Mouse (Mus musculus) neural tube, embryonic 13.5 days (tissue): Measurements from ENCODE around the gene Kcnj8. TPM values are rescaled to one million over a fixed set of nuclear protein-coding genes. Genes with fewer than 3 reads are reported as not detected.

ENCODE experiments used
- ATAC-seq: fragments of 200-750 bp; cut with Nextera tagmentation; 2 replicates; pipeline ENCODE4 v1.8.0; 2017; ENCODE audit warnings: low read depth, mild to moderate bottlenecking, moderate TSS enrichment, moderate library complexity
- H3K27ac ChIP-seq: fragments of 300-500 bp; sonication (generic); replicated peaks from 2 replicates; pipeline ENCODE4 v1.5.1; 2015; ENCODE audit warnings: moderate library complexity, mild to moderate bottlenecking, inconsistent platforms
- H3K27me3 ChIP-seq: fragments of 300-500 bp; sonication (generic); 2 replicates; pipeline ENCODE4 v1.6.1; 2015; ENCODE audit warnings: mild to moderate bottlenecking, inconsistent platforms
- H3K36me3 ChIP-seq: fragments of 300-500 bp; sonication (generic); 2 replicates; pipeline ENCODE4 v1.6.1; 2015; ENCODE audit warnings: mild to moderate bottlenecking, inconsistent platforms
- H3K4me1 ChIP-seq: fragments of 300-500 bp; sonication (generic); replicated peaks from 2 replicates; pipeline ENCODE4 v1.6.1; 2015; ENCODE audit warnings: inconsistent platforms
- H3K4me2 ChIP-seq: fragments of 300-500 bp; sonication (generic); 2 replicates; pipeline ENCODE4 v1.6.1; 2015; ENCODE audit warnings: inconsistent platforms, mild to moderate bottlenecking, moderate library complexity
- H3K4me3 ChIP-seq: fragments of 300-500 bp; sonication (generic); 2 replicates; pipeline ENCODE4 v1.5.1; 2015; ENCODE audit warnings: mild to moderate bottlenecking, inconsistent platforms
- H3K9ac ChIP-seq: fragments of 300-500 bp; sonication (generic); 2 replicates; pipeline ENCODE4 v1.6.1; 2015; ENCODE audit warnings: moderate library complexity, mild to moderate bottlenecking, inconsistent platforms
- H3K9me3 ChIP-seq: fragments of 300-500 bp; sonication (generic); 2 replicates; pipeline ENCODE4 v1.6.1; 2016; ENCODE audit warnings: inconsistent platforms
- WGBS: fragments of 180-500 bp; shearing (Covaris S2); methylation state at CpG from one replicate; pipeline ENCODE4 v1.1.7; 2015; 5-methylcytosine and 5-hydroxymethylcytosine counted together
- polyA plus RNA-seq: library from polyadenylated mRNA; unstranded; fragments of >200 nt; fragmentation: Nextera tagmentation; extraction: Ambion mirVana; gene quantifications from 2 replicates; pipeline ENCODE4 v1.2.1, GENCODE M21; 2015

Gene Kcnj8
- polyA plus RNA-seq = 9.9 and 11.0 TPM in 2 replicates

GRCm38 (mm10) chr6:142571055-142571618, at the start of gene Kcnj8:
Gene Kcnj8, minus strand, starts transcription at chr6:142571614.
- peak; percentile 92 for ATAC-seq
- H3K36me3 ChIP-seq = no peaks in the 10 kb centered on the region
- peak within 1 kb of the TSS; percentile 87 for H3K4me2 ChIP-seq
- under 1% methylated on average over 33 of the region's 34 CpGs for WGBS
- peak within 1 kb of the TSS; percentile 65 for H3K9ac ChIP-seq
- no peak within 1 kb of the TSS for H3K27ac ChIP-seq
- peak within 1 kb of the TSS; percentile 46 for H3K4me3 ChIP-seq
- H3K27me3 ChIP-seq = peaks cover 65% of the 10 kb centered on the region
- H3K9me3 ChIP-seq = no peaks in the 10 kb centered on the region
- peaks cover 26% of the 10 kb centered on the region for H3K4me1 ChIP-seq

- ATAC-seq = no peak
- H3K9ac ChIP-seq = no peak overlapping the region
- H3K4me1 ChIP-seq = no peaks in the 10 kb centered on the region
- H3K27ac ChIP-seq = no peak overlapping the region
- no peaks in the 10 kb centered on the region for H3K27me3 ChIP-seq
- H3K36me3 ChIP-seq = no peaks in the 10 kb centered on the region
- no peak overlapping the region for H3K4me3 ChIP-seq
- no peaks in the 10 kb centered on the region for H3K9me3 ChIP-seq
- H3K4me2 ChIP-seq = no peak overlapping the region
- 46% methylated on average over 3 of the region's 3 CpGs for WGBS
Observed at GRCm38 (mm10) chr6:142616659-142617058, 45.2 kb upstream of the Kcnj8 start.

GRCm38 (mm10) chr6:142614324-142614723, 42.9 kb upstream of the Kcnj8 start:
- no peak for ATAC-seq
- H3K27me3 ChIP-seq = no peaks in the 10 kb centered on the region
- H3K4me1 ChIP-seq = no peaks in the 10 kb centered on the region
- H3K9me3 ChIP-seq = no peaks in the 10 kb centered on the region
- no peak overlapping the region for H3K27ac ChIP-seq
- H3K4me2 ChIP-seq = no peak overlapping the region
- no peak overlapping the region for H3K4me3 ChIP-seq
- H3K36me3 ChIP-seq = no peaks in the 10 kb centered on the region
- no peak overlapping the region for H3K9ac ChIP-seq
- 78% methylated on average over 10 of the region's 10 CpGs for WGBS

DNA sequence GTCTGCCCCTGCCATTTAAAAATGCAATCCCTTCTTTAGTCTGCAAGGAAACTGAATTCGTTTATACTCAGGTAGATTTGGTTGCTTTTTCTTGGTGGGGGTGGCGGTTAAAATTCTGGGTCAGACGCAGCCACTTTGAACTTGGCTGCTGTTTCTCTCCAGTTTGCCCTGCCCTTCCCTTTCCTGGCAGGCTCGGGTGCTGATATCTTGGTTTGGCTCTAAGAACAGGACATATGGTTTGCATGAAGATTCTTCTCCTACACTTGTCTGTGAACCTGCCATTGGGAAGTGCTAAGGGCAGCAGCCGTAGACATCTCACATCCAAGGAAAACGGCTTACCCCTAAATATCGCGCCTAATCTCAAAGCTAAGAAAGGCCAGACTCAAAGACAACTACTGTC, 41.0 kb upstream of the Kcnj8 start:
- 90% methylated on average over 8 of the region's 8 CpGs for WGBS
- no peak for ATAC-seq
- Histone ChIP-seq H3K4me3 (no peak overlapping the region), H3K27me3 (no peaks in the 10 kb centered on the region), H3K27ac (no peak overlapping the region), H3K9me3 (no peaks in the 10 kb centered on the region), H3K36me3 (no peaks in the 10 kb centered on the region), H3K4me2 (no peak overlapping the region), H3K4me1 (no peaks in the 10 kb centered on the region), H3K9ac (no peak overlapping the region)

DNA sequence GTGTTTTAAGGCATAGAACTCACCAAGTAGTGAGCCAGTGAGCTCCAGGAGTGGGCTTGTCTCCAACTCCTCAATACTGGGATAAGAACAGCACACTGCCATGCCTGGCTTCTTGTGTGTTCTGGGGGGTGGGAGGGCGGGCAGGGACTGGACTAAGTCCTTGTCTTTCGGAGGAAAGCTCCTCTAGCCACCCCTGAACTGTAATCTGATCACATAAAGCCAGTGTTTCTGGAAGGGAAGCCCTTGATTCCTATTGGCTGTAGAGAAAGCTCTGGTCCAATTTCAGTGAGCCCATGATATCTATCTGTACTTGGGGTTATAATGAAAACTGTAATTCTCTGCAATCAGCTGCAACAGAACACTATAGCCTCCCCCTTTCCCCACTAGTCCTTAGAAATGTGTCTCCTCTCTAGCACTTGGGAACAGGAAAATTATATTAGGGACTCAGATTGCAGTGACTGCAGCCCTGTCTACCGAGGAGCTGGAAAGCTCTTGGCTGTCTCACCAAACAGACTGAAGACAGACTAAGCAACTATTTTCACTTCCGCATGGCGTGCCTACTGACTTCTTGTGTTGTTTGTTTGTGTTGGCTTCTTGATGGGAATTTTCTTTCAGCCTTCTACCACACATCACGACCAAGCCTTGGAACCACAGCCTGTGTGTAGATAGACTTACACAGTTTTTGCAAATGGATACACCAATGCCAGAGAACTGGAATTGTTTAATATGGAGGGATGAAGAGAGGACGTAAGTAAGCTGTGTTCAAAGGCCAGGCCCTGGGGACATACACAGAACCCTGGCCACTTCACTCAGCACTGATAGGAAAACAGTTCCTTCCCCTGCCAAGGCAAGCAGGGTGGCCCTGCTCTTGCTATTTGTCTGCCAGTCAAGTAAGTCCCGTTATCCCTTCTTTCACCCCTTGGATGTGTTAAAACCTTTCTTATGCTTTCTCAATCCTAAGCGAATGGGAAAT, 38.3 kb upstream of the Kcnj8 start:
- no peak for ATAC-seq
- Histone ChIP-seq H3K4me3 (no peak overlapping the region), H3K4me2 (no peak overlapping the region), H3K36me3 (no peaks in the 10 kb centered on the region), H3K9me3 (no peaks in the 10 kb centered on the region), H3K4me1 (no peaks in the 10 kb centered on the region), H3K27me3 (no peaks in the 10 kb centered on the region), H3K9ac (no peak overlapping the region), H3K27ac (no peak overlapping the region)
- 78% methylated on average over 9 of the region's 9 CpGs for WGBS

- H3K27ac ChIP-seq = no peak overlapping the region
- WGBS = 49% methylated on average over 7 of the region's 7 CpGs
- H3K4me2 ChIP-seq = no peak overlapping the region
- ATAC-seq = no peak
- H3K36me3 ChIP-seq = no peaks in the 10 kb centered on the region
- H3K9ac ChIP-seq = no peak overlapping the region
- no peaks in the 10 kb centered on the region for H3K27me3 ChIP-seq
- no peaks in the 10 kb centered on the region for H3K9me3 ChIP-seq
- no peak overlapping the region for H3K4me3 ChIP-seq
- no peaks in the 10 kb centered on the region for H3K4me1 ChIP-seq
Observed at GRCm38 (mm10) chr6:142607080-142607479, 35.7 kb upstream of the Kcnj8 start.

- Histone ChIP-seq H3K27me3 (no peaks in the 10 kb centered on the region), H3K4me1 (no peaks in the 10 kb centered on the region), H3K27ac (no peak overlapping the region), H3K4me3 (no peak overlapping the region), H3K36me3 (no peaks in the 10 kb centered on the region), H3K9me3 (no peaks in the 10 kb centered on the region), H3K4me2 (no peak overlapping the region), H3K9ac (no peak overlapping the region)
- no peak for ATAC-seq
- 69% methylated on average over 6 of the region's 6 CpGs for WGBS
Observed at GRCm38 (mm10) chr6:142602772-142603171, 31.4 kb upstream of the Kcnj8 start.

- Histone ChIP-seq H3K4me1 (no peaks in the 10 kb centered on the region), H3K27me3 (peaks cover under 1% of the 10 kb centered on the region; the same call in 1 of the 2 replicates), H3K9me3 (no peaks in the 10 kb centered on the region), H3K36me3 (no peaks in the 10 kb centered on the region), H3K4me3 (no peak overlapping the region), H3K9ac (no peak overlapping the region), H3K27ac (no peak overlapping the region), H3K4me2 (no peak overlapping the region)
- WGBS = 79% methylated on average over 4 of the region's 4 CpGs
- no peak for ATAC-seq
Observed at GRCm38 (mm10) chr6:142578831-142579230, 7.4 kb upstream of the Kcnj8 start.

DNA sequence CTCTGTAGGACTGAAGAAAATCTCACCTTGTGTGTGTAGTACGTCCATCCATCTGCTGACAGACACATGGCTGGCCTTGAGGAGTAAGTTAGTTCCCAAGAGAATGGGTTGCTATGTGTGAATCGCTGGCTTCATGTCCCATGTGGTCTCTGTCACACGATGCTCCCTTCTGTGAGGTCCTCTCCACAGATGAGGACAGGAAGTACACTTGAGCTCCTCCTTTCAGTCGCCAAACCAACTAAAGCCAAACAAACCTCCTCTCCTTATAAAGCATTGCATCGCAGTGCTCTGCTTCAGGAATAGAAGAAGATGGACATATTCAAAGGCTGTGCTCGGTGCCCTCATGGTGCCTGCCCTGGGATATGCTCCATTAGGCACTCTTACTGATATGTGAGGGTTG, 6.4 kb upstream of the Kcnj8 start:
- 86% methylated on average over 6 of the region's 6 CpGs for WGBS

GRCm38 (mm10) chr6:142572876-142573275, 1.5 kb upstream of the Kcnj8 start:
- H3K4me3 ChIP-seq = no peak overlapping the region
- H3K9me3 ChIP-seq = no peaks in the 10 kb centered on the region
- no peaks in the 10 kb centered on the region for H3K36me3 ChIP-seq
- peaks cover 26% of the 10 kb centered on the region for H3K4me1 ChIP-seq
- H3K27me3 ChIP-seq = peaks cover 58% of the 10 kb centered on the region
- 70% methylated on average over 6 of the region's 6 CpGs for WGBS
- no peak overlapping the region for H3K27ac ChIP-seq
- H3K4me2 ChIP-seq = no peak overlapping the region
- no peak for ATAC-seq
- no peak overlapping the region for H3K9ac ChIP-seq

More for the DNA sequence above, 6.4 kb upstream of the Kcnj8 start:
- peaks cover 11% of the 10 kb centered on the region for H3K27me3 ChIP-seq
- H3K27ac ChIP-seq = no peak overlapping the region
- ATAC-seq = no peak
- H3K4me2 ChIP-seq = no peak overlapping the region
- H3K4me1 ChIP-seq = no peaks in the 10 kb centered on the region
- H3K36me3 ChIP-seq = no peaks in the 10 kb centered on the region
- no peak overlapping the region for H3K9ac ChIP-seq
- no peak overlapping the region for H3K4me3 ChIP-seq
- no peaks in the 10 kb centered on the region for H3K9me3 ChIP-seq

DNA sequence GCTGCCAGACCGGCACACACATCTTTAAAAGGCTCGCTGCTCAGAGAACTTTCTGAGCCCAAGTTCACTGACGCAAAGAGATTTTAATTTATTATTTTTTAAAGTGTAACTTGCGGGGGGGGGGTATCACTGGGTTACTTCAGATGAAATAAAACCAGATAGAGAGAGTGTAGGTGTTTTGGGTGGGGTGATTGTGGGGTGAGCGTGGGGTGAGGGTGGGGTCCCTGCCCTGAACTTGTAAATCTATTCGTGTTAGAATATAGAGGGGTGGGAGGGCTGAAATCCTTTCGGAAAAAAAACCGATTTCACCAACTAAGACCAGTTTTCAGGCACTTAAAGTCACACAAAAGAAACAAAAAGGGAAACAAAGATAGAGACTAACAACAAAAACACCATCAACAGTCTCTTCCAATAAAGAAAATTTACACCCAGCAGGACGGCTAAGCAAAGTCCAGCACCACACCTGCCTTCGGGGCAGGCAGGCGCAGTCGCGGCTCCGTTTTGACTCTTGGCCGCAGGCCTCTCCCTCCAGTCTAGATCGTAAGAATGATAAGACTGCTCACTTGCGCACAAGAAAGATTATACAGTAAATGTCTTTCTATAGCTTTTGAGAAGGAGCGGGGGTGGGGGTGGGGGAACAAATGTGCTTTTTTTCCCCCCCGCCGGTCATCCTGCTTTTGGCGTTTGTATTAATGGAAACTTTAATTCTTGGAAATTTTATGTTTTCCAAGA, 381 bp upstream of the Kcnj8 start:
- 0 out of 2 replicates have a peak, but pooled peaks have one; percentile 28 for ATAC-seq
- H3K27me3 ChIP-seq = peaks cover 65% of the 10 kb centered on the region
- WGBS = 2% methylated on average over 21 of the region's 21 CpGs

More for the DNA sequence above, 381 bp upstream of the Kcnj8 start:
- H3K36me3 ChIP-seq = no peaks in the 10 kb centered on the region
- H3K4me3 ChIP-seq = peak overlapping the region; percentile 46
- H3K9ac ChIP-seq = peak overlapping the region; percentile 65
- H3K27ac ChIP-seq = no peak overlapping the region
- no peaks in the 10 kb centered on the region for H3K9me3 ChIP-seq
- H3K4me2 ChIP-seq = peak overlapping the region; percentile 87
- peaks cover 26% of the 10 kb centered on the region for H3K4me1 ChIP-seq
